Mouse (Mus musculus): ENCODE measurements at regions not wholly inside any gene's neighbourhood (a gene's known extent, or its start where the extent isn't known, plus 50 kb on each side); places are given as distances from the start of the nearest gene placed in this dataset.

DNA sequence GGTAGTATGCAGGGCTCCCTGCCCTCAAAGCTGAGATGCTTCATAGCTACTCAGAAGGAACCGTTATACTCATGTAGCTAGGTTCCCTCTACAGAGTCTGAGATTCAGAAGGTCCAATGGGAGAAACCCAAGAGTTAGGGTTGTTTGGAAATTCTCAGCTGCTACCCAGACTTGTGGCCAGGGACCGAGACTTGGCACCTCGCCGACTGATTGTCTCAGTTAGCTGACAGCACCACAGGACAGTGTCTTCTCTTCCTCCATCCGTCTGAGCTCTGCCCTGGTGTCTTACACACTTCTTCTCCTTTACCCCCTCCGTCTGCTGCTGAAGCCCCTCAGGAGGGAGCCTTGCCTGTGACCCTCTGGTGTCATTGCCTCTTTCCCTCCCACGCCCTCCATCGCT is 329.6 kb upstream of the Prox1 start:
- DNase-seq (ENCODE audit: low spot score) (no peak), ATAC-seq (ENCODE audit: low FRiP score, low TSS enrichment) (no peak)
- H3K9ac ChIP-seq (ENCODE audit: low read length) = no peak overlapping the region
- no peaks in the 10 kb centered on the region for H3K4me1 ChIP-seq (replicated peaks; ENCODE audit: control insufficient read depth, insufficient read depth)
- H3K4me3 ChIP-seq (ENCODE audit: low read depth, low read length) = no peak overlapping the region
- TF ChIP-seq CTCF (IDR thresholded peaks at IDR 0.05; ENCODE audit: low read depth) (no peak), EP300 (optimal IDR thresholded peaks at IDR 0.05) (no peak)
- 91% methylated on average over 8 of the region's 8 CpGs for WGBS
- H3K4me2 ChIP-seq (replicated peaks; ENCODE audit: low read depth) = no peak overlapping the region
- H3K27me3 ChIP-seq (ENCODE audit: control insufficient read depth, insufficient read depth, low read length) = no peaks in the 10 kb centered on the region
- no peaks in the 10 kb centered on the region for H3K36me3 ChIP-seq (ENCODE audit: control insufficient read depth, insufficient read depth, low read length)
- H3K27ac ChIP-seq (replicated peaks) = no peak overlapping the region
- H3K9me3 ChIP-seq (ENCODE audit: control insufficient read depth, low read length) = no peaks in the 10 kb centered on the region

DNA sequence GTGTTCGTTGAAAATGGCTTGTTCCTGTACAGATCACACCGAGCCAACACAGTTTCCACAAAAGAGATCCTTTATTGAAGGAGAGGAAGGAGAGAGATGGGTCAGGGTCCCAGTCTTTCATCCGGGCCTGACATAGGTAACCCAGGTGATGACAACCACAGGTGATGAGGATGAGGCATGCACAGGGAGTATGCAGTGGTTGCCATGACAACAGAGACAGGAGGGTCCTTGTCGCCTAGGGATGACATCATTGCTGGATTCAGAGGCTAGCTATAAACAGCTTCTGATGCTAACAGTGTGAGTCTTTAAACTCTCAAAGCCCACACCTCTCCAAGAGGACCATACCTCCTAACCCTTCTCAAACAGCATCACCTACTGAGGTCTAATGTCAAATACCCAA is 327.0 kb upstream of the Prox1 start:
- 90% methylated on average over 4 of the region's 4 CpGs for WGBS
- H3K9ac ChIP-seq (ENCODE audit: low read length) = no peak overlapping the region
- H3K4me3 ChIP-seq (ENCODE audit: low read depth, low read length) = no peak overlapping the region
- ATAC-seq (ENCODE audit: low FRiP score, low TSS enrichment) = no peak
- no peaks in the 10 kb centered on the region for H3K36me3 ChIP-seq (ENCODE audit: control insufficient read depth, insufficient read depth, low read length)
- H3K4me1 ChIP-seq (replicated peaks; ENCODE audit: control insufficient read depth, insufficient read depth) = no peaks in the 10 kb centered on the region
- no peak for DNase-seq (ENCODE audit: low spot score)
- TF ChIP-seq EP300 (optimal IDR thresholded peaks at IDR 0.05) = no peak
- TF ChIP-seq CTCF (IDR thresholded peaks at IDR 0.05; ENCODE audit: low read depth) = no peak
- no peaks in the 10 kb centered on the region for H3K27me3 ChIP-seq (ENCODE audit: control insufficient read depth, insufficient read depth, low read length)
- no peak overlapping the region for H3K27ac ChIP-seq (replicated peaks)
- H3K4me2 ChIP-seq (replicated peaks; ENCODE audit: low read depth) = no peak overlapping the region
- H3K9me3 ChIP-seq (ENCODE audit: control insufficient read depth, low read length) = no peaks in the 10 kb centered on the region

DNA sequence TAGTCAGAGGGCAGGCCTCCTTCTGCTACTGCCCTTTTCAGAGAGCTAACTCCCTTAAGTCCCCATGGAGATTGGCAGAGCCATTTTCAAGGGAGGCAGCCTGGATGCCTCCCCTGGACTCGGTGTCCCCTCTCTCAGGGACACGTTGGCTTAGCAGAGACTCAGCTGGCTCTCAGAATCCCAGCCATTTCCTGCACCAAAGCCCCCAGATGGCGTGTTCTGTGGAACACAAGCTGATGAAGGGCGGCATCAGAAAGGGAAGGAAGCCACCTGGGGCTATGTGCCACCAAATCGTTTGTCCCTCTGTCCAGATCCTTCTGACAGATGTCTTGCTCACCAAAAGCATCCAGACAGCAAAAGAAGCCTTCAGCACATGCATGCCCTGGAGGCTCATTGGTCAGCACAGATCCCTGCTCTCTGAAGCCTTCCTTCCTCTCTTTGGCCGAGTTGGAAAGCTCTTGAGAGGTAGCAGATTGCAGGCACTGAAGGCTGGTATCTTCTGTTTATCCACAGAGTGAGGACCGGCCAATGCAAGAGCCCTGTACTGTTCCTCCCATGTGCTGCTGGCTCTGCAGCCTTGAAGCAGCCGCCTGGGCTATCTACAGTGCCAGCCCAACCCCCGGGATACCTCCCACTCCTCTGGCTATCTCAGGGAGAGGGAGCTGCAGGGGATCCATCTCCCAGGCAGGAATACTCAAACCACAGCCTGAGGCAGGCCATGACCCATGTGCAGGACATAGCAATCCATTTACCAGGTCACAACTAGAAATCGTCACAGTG is 325.4 kb upstream of the Prox1 start:
- no peaks in the 10 kb centered on the region for H3K27me3 ChIP-seq (ENCODE audit: control insufficient read depth, insufficient read depth, low read length)
- 49% methylated on average over 10 of the region's 10 CpGs for WGBS
- no peaks in the 10 kb centered on the region for H3K4me1 ChIP-seq (replicated peaks; ENCODE audit: control insufficient read depth, insufficient read depth)
- H3K9me3 ChIP-seq (ENCODE audit: control insufficient read depth, low read length) = no peaks in the 10 kb centered on the region
- no peak overlapping the region for H3K4me2 ChIP-seq (replicated peaks; ENCODE audit: low read depth)
- no peak overlapping the region for H3K27ac ChIP-seq (replicated peaks)
- H3K4me3 ChIP-seq (ENCODE audit: low read depth, low read length) = no peak overlapping the region
- H3K36me3 ChIP-seq (ENCODE audit: control insufficient read depth, insufficient read depth, low read length) = no peaks in the 10 kb centered on the region
- no peak overlapping the region for H3K9ac ChIP-seq (ENCODE audit: low read length)
- ATAC-seq (ENCODE audit: low FRiP score, low TSS enrichment) (no peak), DNase-seq (ENCODE audit: low spot score) (no peak)
- TF ChIP-seq EP300 (optimal IDR thresholded peaks at IDR 0.05) = no peak

DNA sequence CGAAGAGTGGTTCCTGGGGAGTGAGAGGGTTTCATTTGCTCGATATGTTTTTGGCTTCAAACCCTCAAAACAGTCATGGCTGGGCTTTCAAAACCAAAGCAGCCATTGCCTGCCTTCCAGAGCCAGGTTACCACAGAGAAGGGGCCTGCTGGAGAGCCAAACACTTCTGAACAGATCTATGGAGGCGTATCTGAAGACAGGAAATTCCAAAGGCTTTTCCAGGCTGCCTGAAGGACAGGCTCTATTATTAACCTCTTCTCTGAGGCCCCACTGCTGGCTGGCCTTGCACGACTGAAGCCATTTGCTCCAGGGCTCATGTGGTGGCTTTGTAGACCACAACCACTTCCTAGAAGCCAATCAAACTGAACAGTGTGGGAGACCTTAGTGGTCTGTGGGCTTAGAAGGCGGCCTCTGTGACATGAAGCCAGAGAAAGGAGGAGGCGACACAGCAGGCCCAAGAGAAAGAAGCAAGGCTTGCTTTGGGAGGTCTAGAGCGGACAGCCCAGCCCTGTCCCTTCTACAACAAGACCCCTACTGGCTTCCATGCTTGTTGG is 316.1 kb upstream of the Prox1 start:
- WGBS = 72% methylated on average over 7 of the region's 7 CpGs
- H3K4me1 ChIP-seq (replicated peaks; ENCODE audit: control insufficient read depth, insufficient read depth) = no peaks in the 10 kb centered on the region
- no peaks in the 10 kb centered on the region for H3K36me3 ChIP-seq (ENCODE audit: control insufficient read depth, insufficient read depth, low read length)
- H3K4me3 ChIP-seq (ENCODE audit: low read depth, low read length) = no peak overlapping the region
- H3K9me3 ChIP-seq (ENCODE audit: control insufficient read depth, low read length) = no peaks in the 10 kb centered on the region
- no peak for TF ChIP-seq CTCF (IDR thresholded peaks at IDR 0.05; ENCODE audit: low read depth)
- TF ChIP-seq EP300 (optimal IDR thresholded peaks at IDR 0.05) = no peak
- no peak overlapping the region for H3K9ac ChIP-seq (ENCODE audit: low read length)
- ATAC-seq (ENCODE audit: low FRiP score, low TSS enrichment) (no peak), DNase-seq (ENCODE audit: low spot score) (no peak)
- H3K27me3 ChIP-seq (ENCODE audit: control insufficient read depth, insufficient read depth, low read length) = no peaks in the 10 kb centered on the region
- no peak overlapping the region for H3K27ac ChIP-seq (replicated peaks)
- no peak overlapping the region for H3K4me2 ChIP-seq (replicated peaks; ENCODE audit: low read depth)

DNA sequence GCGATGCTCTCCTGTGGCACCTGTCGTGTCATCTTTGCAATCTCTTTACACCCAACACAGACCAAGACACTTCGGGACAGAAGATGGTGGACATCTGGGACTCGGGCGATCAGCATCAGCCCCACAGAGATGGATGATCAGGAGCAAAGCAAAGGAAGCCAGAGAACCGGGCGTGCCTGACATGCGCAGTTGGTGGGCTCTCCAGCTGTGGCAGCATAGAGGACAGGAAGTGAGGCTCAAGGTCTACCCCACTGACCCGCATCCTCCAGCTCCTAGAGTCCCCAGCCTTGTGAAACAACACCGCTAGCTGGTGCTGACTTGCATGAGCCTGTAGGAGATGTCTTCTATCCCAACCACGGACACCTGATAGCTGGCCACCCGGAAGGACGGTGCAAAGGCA is 312.9 kb upstream of the Prox1 start:
- Histone ChIP-seq H3K4me1 (replicated peaks; ENCODE audit: control insufficient read depth, insufficient read depth) (no peaks in the 10 kb centered on the region), H3K9me3 (ENCODE audit: control insufficient read depth, low read length) (no peaks in the 10 kb centered on the region), H3K27me3 (ENCODE audit: control insufficient read depth, insufficient read depth, low read length) (no peaks in the 10 kb centered on the region), H3K4me3 (ENCODE audit: low read depth, low read length) (no peak overlapping the region), H3K9ac (ENCODE audit: low read length) (no peak overlapping the region), H3K36me3 (ENCODE audit: control insufficient read depth, insufficient read depth, low read length) (no peaks in the 10 kb centered on the region), H3K27ac (replicated peaks) (no peak overlapping the region), H3K4me2 (replicated peaks; ENCODE audit: low read depth) (no peak overlapping the region)
- TF ChIP-seq EP300 (optimal IDR thresholded peaks at IDR 0.05) = no peak
- no peak for TF ChIP-seq CTCF (IDR thresholded peaks at IDR 0.05; ENCODE audit: low read depth)
- 84% methylated on average over 13 of the region's 13 CpGs for WGBS
- DNase-seq (ENCODE audit: low spot score) = no peak
- ATAC-seq (ENCODE audit: low FRiP score, low TSS enrichment) = no peak

DNA sequence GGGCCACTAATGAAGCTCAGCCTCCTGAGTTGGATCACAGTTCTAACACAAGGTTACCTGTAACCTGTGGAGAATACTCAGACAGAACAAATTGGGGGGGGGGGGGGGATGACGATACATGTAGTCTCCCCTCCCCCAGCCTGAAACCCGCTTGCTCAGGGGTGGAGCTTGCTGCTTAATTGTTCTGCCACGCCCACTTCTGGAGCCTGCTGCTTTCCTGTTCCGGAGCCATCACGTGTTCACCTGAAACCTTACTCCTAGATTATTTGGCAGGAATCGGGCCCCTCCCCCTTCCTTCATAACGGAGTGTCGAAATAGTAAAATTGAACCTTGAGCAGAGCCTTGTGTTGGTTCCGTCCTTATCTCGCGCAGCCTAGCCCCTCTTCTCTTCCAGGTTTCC is 310.6 kb upstream of the Prox1 start:
- Histone ChIP-seq H3K9me3 (ENCODE audit: control insufficient read depth, low read length) (no peaks in the 10 kb centered on the region), H3K4me3 (ENCODE audit: low read depth, low read length) (no peak overlapping the region), H3K4me1 (replicated peaks; ENCODE audit: control insufficient read depth, insufficient read depth) (no peaks in the 10 kb centered on the region), H3K4me2 (replicated peaks; ENCODE audit: low read depth) (no peak overlapping the region), H3K27ac (replicated peaks) (no peak overlapping the region), H3K9ac (ENCODE audit: low read length) (no peak overlapping the region), H3K27me3 (ENCODE audit: control insufficient read depth, insufficient read depth, low read length) (no peaks in the 10 kb centered on the region), H3K36me3 (ENCODE audit: control insufficient read depth, insufficient read depth, low read length) (no peaks in the 10 kb centered on the region)
- no peak for DNase-seq (ENCODE audit: low spot score)
- 63% methylated on average over 11 of the region's 11 CpGs for WGBS
- ATAC-seq (ENCODE audit: low FRiP score, low TSS enrichment) = no peak
- no peak for TF ChIP-seq EP300 (optimal IDR thresholded peaks at IDR 0.05)
- TF ChIP-seq CTCF (IDR thresholded peaks at IDR 0.05; ENCODE audit: low read depth) = no peak
